Mouse (Mus musculus) midbrain, embryonic 14.5 days (tissue): ENCODE data around the gene Traf7. TPM values are rescaled to one million over a fixed set of nuclear protein-coding genes. Genes with fewer than 3 reads are reported as not detected.

ENCODE experiments used
- ATAC-seq: fragments of 200-750 bp; cut with Nextera tagmentation; 2 replicates; pipeline ENCODE4 v1.8.0; 2017; ENCODE audit warnings: moderate number of reproducible peaks, moderate library complexity; ENCODE audit not compliant: low FRiP score, low TSS enrichment
- DNase-seq: peaks from one replicate; pipeline ENCODE4 v3.0.0-alpha.2; 2015
- H3K27ac ChIP-seq: fragments of 300-500 bp; sonication (generic); replicated peaks from 2 replicates; pipeline ENCODE4 v1.5.1; 2014; ENCODE audit warnings: mild to moderate bottlenecking, low read depth, low read length, moderate library complexity
- H3K27me3 ChIP-seq: fragments of 300-500 bp; sonication (generic); 2 replicates; pipeline ENCODE4 v1.6.1; 2014; ENCODE audit warnings: low read length, control low read depth, mixed read lengths; ENCODE audit not compliant: control insufficient read depth, insufficient read depth
- H3K36me3 ChIP-seq: fragments of 300-500 bp; sonication (generic); 2 replicates; pipeline ENCODE4 v1.6.1; 2014; ENCODE audit warnings: low read length, control low read depth; ENCODE audit not compliant: control insufficient read depth, insufficient read depth
- H3K4me1 ChIP-seq: fragments of 300-500 bp; sonication (generic); 2 replicates; pipeline ENCODE4 v1.6.1; 2014; ENCODE audit warnings: mild to moderate bottlenecking, antibody characterized with exemption, low read length, control low read depth; ENCODE audit not compliant: control insufficient read depth, insufficient read depth
- H3K4me2 ChIP-seq: fragments of 300-500 bp; sonication (generic); 2 replicates; pipeline ENCODE4 v1.6.1; 2014; ENCODE audit warnings: mild to moderate bottlenecking, low read length, moderate library complexity
- H3K4me3 ChIP-seq: fragments of 300-500 bp; sonication (generic); replicated peaks from 2 replicates; pipeline ENCODE4 v1.5.1; 2014; ENCODE audit warnings: low read depth, low read length
- H3K9ac ChIP-seq: fragments of 300-500 bp; sonication (generic); replicated peaks from 2 replicates; pipeline ENCODE4 v1.6.1; 2014; ENCODE audit warnings: mild to moderate bottlenecking, low read length, moderate library complexity
- H3K9me3 ChIP-seq: fragments of 300-500 bp; sonication (generic); 2 replicates; pipeline ENCODE4 v1.6.1; 2016; ENCODE audit warnings: low read length, control low read depth, mixed read lengths; ENCODE audit not compliant: control insufficient read depth
- WGBS: fragments of 180-500 bp; shearing (Covaris S2); extraction: QIAGEN DNeasy Blood & Tissue Kit; methylation state at CpG from one replicate; pipeline ENCODE4 v1.1.7; 2014; 5-methylcytosine and 5-hydroxymethylcytosine counted together
- polyA plus RNA-seq: library from polyadenylated mRNA; unstranded; fragments of >200 nt; fragmentation: Nextera tagmentation; extraction: Ambion mirVana; gene quantifications from 2 replicates; pipeline ENCODE4 v1.2.1, GENCODE M21; 2014

Gene Traf7
- polyA plus RNA-seq, 1 experiment from 2014 or later, result 86.2 TPM

DNA sequence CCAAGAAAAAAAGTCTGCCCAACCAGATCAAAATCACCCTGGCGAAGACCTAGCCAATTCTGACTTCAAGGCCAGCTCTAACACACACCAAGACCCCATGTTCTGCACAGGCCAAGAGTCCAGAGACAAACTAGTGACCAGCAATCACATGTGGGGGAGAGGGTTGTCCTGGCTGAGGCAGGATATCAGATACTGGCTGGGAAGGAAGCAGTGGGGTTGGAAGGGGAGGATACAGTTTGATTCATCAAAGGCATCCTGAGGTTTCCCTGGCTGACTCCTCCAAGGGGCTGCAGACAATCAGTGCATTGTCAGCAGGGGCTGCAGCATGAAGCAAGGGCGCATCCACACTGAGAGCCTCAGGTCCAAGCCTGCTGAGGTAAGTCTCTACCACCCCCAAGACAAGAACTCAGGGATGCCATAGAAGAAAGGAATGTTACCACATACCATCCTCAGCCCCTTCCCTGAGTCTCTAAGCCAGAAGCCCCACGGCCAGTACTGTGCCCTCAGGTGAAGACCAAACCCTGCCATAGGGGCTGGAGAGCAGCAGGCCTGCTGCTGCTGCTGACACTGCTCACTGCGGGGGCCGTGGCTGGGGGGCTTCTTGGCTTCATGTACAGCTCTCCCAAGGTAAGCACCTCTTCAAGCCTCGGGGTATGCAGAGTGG lies 54.0 kb downstream of the Traf7 start, which contains the start of gene Bricd5:
Gene Bricd5, plus strand, starts transcription at position 273 of the 664 bp plus-strand sequence.
- ATAC-seq (no peak), DNase-seq (no peak)
- Histone ChIP-seq H3K36me3 (peaks cover 46% of the 10 kb centered on the region), H3K4me1 (peaks cover 26% of the 10 kb centered on the region), H3K27ac (no peak within 1 kb of the TSS), H3K9ac (no peak within 1 kb of the TSS), H3K27me3 (no peaks in the 10 kb centered on the region), H3K4me2 (peak within 1 kb of the TSS; percentile 99; the same call in 1 of the 2 replicates), H3K9me3 (no peaks in the 10 kb centered on the region), H3K4me3 (no peak within 1 kb of the TSS)
- 72% methylated on average over 6 of the region's 6 CpGs for WGBS

- no peak for DNase-seq
- Histone ChIP-seq H3K27ac (no peak overlapping the region), H3K4me2 (peak overlapping the region; percentile 99), H3K9ac (no peak overlapping the region), H3K36me3 (peaks cover 46% of the 10 kb centered on the region), H3K9me3 (no peaks in the 10 kb centered on the region), H3K4me1 (peaks cover 19% of the 10 kb centered on the region), H3K27me3 (no peaks in the 10 kb centered on the region), H3K4me3 (no peak overlapping the region)
- no peak for ATAC-seq
- WGBS, result 93% methylated on average over 4 of the region's 4 CpGs
These were observed 55.2 kb downstream of the Traf7 start for GRCm38 (mm10) chr17:24472512-24472911.

- H3K9me3 ChIP-seq, result no peaks in the 10 kb centered on the region
- peaks cover 19% of the 10 kb centered on the region for H3K4me1 ChIP-seq
- H3K4me3 ChIP-seq, result peak overlapping the region; percentile 80
- peaks cover 32% of the 10 kb centered on the region for H3K36me3 ChIP-seq
- peak overlapping the region; percentile 77 for H3K9ac ChIP-seq
- peak overlapping the region; percentile 79 for H3K27ac ChIP-seq
- WGBS, result under 1% methylated on average over 68 of the region's 68 CpGs
- DNase-seq, result no peak
- ATAC-seq, result peak; percentile 22; the same call in 1 of the 2 replicates
- peak overlapping the region; percentile 99 for H3K4me2 ChIP-seq
- no peaks in the 10 kb centered on the region for H3K27me3 ChIP-seq
These were observed 56.8 kb downstream of the Traf7 start for GRCm38 (mm10) chr17:24470701-24471527.

DNA sequence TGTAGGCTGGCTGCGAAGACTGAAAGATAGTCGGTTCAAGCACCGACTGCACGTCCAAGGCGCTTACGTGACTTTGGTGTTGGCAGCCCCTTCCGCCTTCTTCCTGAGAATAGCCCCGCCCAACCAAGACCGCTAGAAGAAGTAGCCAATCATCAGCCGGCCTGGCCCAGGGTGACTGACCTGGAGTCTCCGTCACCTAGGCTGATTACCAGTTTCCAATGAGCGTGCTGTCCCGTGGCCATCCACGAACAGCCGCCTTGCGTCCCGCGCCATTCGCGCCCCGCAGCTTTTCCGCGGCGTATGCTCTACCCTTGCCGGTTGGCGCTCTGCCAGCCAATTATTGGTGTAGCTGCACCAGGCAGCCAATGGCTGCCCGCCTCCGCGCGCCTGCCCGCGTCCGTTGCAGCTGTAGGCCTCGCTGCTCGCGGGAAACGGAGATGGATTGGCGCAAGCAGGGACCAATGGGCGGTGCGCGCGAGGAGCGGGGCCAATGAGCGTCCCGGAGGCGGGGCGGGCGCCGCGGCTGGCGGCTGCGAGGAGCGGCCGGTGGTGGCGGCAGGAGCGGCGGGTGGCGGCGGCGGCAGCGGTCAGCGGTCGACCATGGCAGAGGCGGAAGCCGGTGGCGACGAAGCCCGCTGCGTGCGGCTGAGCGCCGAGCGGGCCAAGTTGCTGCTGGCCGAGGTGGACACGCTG lies 57.7 kb downstream of the Traf7 start, which contains the start of the genes E4f1 and Pgp:
Gene E4f1, minus strand, starts transcription at position 404 of the 693 bp plus-strand sequence.
Gene Pgp, plus strand, starts transcription at position 483 of the 693 bp plus-strand sequence.
- peaks cover 23% of the 10 kb centered on the region for H3K36me3 ChIP-seq
- no peaks in the 10 kb centered on the region for H3K9me3 ChIP-seq
- peaks cover 19% of the 10 kb centered on the region for H3K4me1 ChIP-seq
- peak within 1 kb of the TSS; percentile 99 for H3K4me2 ChIP-seq
- DNase-seq (peak; percentile 100), ATAC-seq (peak; percentile 97)
- under 1% methylated on average over 72 of the region's 75 CpGs for WGBS
- peak within 1 kb of the TSS; percentile 80 for H3K4me3 ChIP-seq
- peak within 1 kb of the TSS; percentile 77 for H3K9ac ChIP-seq
- H3K27me3 ChIP-seq, result no peaks in the 10 kb centered on the region
- H3K27ac ChIP-seq, result peak within 1 kb of the TSS; percentile 83

- peak overlapping the region; percentile 99 for H3K4me2 ChIP-seq
- 20% methylated on average over 7 of the region's 7 CpGs for WGBS
- no peak for ATAC-seq
These were observed 58.3 kb downstream of the Traf7 start for GRCm38 (mm10) chr17:24469336-24469909.

GRCm38 (mm10) chr17:24468636-24469246 lies 59.0 kb downstream of the Traf7 start:
- no peak overlapping the region for H3K4me2 ChIP-seq
- DNase-seq (no peak), ATAC-seq (no peak)
- H3K27ac ChIP-seq, result no peak overlapping the region
- no peak overlapping the region for H3K9ac ChIP-seq
- H3K9me3 ChIP-seq, result no peaks in the 10 kb centered on the region
- peaks cover 19% of the 10 kb centered on the region for H3K4me1 ChIP-seq
- H3K4me3 ChIP-seq, result no peak overlapping the region
- H3K36me3 ChIP-seq, result peaks cover 10% of the 10 kb centered on the region
- H3K27me3 ChIP-seq, result no peaks in the 10 kb centered on the region
- 95% methylated on average over 5 of the region's 5 CpGs for WGBS

More at GRCm38 (mm10) chr17:24469336-24469909, 58.3 kb downstream of the Traf7 start:
- Histone ChIP-seq H3K9me3 (no peaks in the 10 kb centered on the region), H3K27me3 (no peaks in the 10 kb centered on the region), H3K9ac (peak overlapping the region; percentile 47), H3K36me3 (peaks cover 17% of the 10 kb centered on the region), H3K27ac (peak overlapping the region; percentile 83), H3K4me1 (peaks cover 19% of the 10 kb centered on the region), H3K4me3 (peak overlapping the region; percentile 80)
- no peak for DNase-seq

- DNase-seq (no peak), ATAC-seq (no peak)
- Histone ChIP-seq H3K9me3 (no peaks in the 10 kb centered on the region), H3K27me3 (no peaks in the 10 kb centered on the region), H3K36me3 (no peaks in the 10 kb centered on the region), H3K4me1 (no peaks in the 10 kb centered on the region), H3K4me2 (no peak overlapping the region), H3K4me3 (no peak overlapping the region), H3K9ac (no peak overlapping the region), H3K27ac (no peak overlapping the region)
- WGBS, result 64% methylated on average over 6 of the region's 6 CpGs
These were observed 64.2 kb downstream of the Traf7 start for GRCm38 (mm10) chr17:24463374-24464133.
